Mouse (Mus musculus): ENCODE measurements around the gene Lrpprc. TPM values are rescaled to one million over a fixed set of nuclear protein-coding genes. Genes with fewer than 3 reads are reported as not detected.

Lrpprc gene
- polyA plus RNA-seq, 1 experiment from 2014 or later, result 84.9 TPM

DNA sequence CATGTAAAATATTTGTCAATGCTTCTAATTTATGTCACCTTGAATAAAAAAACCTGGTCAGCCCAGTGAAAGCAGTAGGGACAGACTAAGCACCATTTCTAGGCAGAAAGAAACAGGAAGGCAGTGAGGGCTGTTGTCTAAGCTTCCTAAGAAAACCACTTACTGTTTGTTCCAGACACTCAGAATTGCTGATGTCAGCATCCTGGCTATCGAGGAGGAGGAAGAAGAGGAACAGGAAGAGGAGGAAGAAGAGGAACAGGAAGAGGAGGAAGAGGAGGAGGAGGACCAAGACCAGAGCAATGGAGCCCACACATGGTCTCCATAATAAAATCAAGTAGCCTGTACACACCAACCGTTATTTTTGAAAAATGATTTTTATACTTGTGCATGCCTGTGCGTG lies 71.5 kb downstream of the Lrpprc start:
- Histone ChIP-seq H3K9me3 (ENCODE audit: control insufficient read depth, low read length) (no peaks in the 10 kb centered on the region), H3K27me3 (replicated peaks; ENCODE audit: control insufficient read depth, insufficient read depth, low read length) (no peaks in the 10 kb centered on the region), H3K9ac (ENCODE audit: low read depth, low read length) (no peak overlapping the region), H3K4me2 (no peak overlapping the region), H3K27ac (ENCODE audit: low read depth, low read length) (no peak overlapping the region), H3K4me1 (replicated peaks; ENCODE audit: control insufficient read depth, insufficient read depth, low read length) (no peaks in the 10 kb centered on the region), H3K4me3 (ENCODE audit: low read depth, low read length) (no peak overlapping the region), H3K36me3 (ENCODE audit: control insufficient read depth, insufficient read depth, low read length) (peaks cover 16% of the 10 kb centered on the region; the same call in 1 of the 2 replicates)
- WGBS, result 81% methylated on average over 3 of the region's 3 CpGs
- ATAC-seq (replicated peaks; ENCODE audit: low FRiP score) (no peak), DNase-seq (ENCODE audit: low spot score) (no peak)

DNA sequence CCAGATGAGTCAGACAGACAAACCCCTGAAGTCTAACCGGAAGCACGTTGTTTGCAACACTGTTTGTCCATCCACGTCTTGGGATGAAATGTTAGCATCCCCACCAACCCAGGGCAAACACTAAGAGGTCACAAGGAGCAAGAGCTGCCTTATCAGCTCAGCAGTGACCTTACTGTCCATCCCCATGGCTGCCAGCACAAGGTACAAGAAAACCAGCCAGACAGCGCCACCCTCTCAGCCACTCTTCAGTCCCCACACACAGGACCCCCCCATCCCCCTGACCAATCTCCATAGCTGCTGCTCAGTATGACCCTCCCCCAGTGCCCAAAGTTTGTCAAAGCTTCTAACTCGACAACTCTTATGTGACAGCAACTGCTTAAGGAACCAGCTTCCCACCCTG lies 73.2 kb downstream of the Lrpprc start:
- Histone ChIP-seq H3K27me3 (replicated peaks; ENCODE audit: control insufficient read depth, insufficient read depth, low read length) (no peaks in the 10 kb centered on the region), H3K4me2 (no peak overlapping the region), H3K36me3 (ENCODE audit: control insufficient read depth, insufficient read depth, low read length) (peaks cover 14% of the 10 kb centered on the region; the same call in 1 of the 2 replicates), H3K4me1 (replicated peaks; ENCODE audit: control insufficient read depth, insufficient read depth, low read length) (no peaks in the 10 kb centered on the region), H3K9me3 (ENCODE audit: control insufficient read depth, low read length) (no peaks in the 10 kb centered on the region), H3K4me3 (ENCODE audit: low read depth, low read length) (no peak overlapping the region), H3K27ac (ENCODE audit: low read depth, low read length) (no peak overlapping the region), H3K9ac (ENCODE audit: low read depth, low read length) (no peak overlapping the region)
- DNase-seq (ENCODE audit: low spot score) (no peak), ATAC-seq (replicated peaks; ENCODE audit: low FRiP score) (no peak)
- WGBS, result 86% methylated on average over 5 of the region's 5 CpGs

DNA sequence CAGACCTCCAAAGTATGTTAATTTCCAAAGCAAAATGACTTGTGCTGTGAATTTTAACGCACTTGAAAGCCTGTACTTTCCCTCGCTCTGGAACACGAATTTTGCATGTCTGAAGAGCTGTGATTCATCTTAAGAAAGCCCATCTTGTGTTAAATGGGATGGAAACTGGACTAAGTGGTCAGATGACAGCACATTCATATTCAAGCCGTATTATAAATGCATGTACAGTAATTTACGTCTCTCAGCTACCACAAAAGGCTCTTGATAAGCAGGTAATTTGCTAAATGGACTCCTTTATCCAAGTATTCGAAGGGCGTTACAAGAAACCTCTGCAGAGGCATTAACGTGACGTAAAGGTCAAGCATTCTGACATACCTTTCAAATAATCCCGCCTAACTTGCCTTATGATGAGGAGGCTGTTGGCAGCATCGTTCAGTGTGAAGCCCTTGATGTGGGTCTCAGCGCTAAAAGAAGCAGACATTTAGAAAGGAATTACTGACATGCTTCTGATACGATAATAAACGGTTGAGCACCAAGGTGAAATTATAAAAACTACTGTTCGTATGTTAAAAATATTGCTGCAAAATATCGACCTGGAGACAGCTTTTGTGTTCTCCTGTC lies 74.2 kb downstream of the Lrpprc start:
- no peak for DNase-seq (ENCODE audit: low spot score)
- Histone ChIP-seq H3K27ac (ENCODE audit: low read depth, low read length) (no peak overlapping the region), H3K4me2 (no peak overlapping the region), H3K9ac (ENCODE audit: low read depth, low read length) (no peak overlapping the region), H3K36me3 (ENCODE audit: control insufficient read depth, insufficient read depth, low read length) (peaks cover 6% of the 10 kb centered on the region; the same call in 1 of the 2 replicates), H3K27me3 (replicated peaks; ENCODE audit: control insufficient read depth, insufficient read depth, low read length) (no peaks in the 10 kb centered on the region), H3K9me3 (ENCODE audit: control insufficient read depth, low read length) (no peaks in the 10 kb centered on the region), H3K4me3 (ENCODE audit: low read depth, low read length) (no peak overlapping the region), H3K4me1 (replicated peaks; ENCODE audit: control insufficient read depth, insufficient read depth, low read length) (no peaks in the 10 kb centered on the region)
- WGBS, result 81% methylated on average over 16 of the region's 16 CpGs
- no peak for ATAC-seq (replicated peaks; ENCODE audit: low FRiP score)

DNA sequence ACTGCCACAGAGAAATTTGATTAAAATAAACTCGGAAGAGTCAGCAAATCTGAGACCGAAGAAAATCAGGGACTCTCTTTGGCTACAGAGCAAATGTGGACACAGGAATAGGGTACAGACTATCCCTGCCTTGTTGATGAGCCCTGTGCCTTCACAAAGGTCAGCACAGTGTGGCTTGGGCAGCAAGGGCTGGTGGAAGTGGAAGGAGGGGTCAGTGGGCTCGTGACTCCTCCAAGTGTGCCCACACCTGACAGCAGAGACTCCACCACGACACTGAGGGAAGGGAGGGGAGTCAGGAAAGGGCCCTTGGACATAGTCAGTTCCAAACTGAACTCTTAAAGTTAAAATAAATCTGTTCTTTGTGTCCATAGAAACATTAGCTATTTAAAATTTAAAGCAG lies 75.7 kb downstream of the Lrpprc start:
- DNase-seq (ENCODE audit: low spot score) (no peak), ATAC-seq (replicated peaks; ENCODE audit: low FRiP score) (no peak)
- Histone ChIP-seq H3K9me3 (ENCODE audit: control insufficient read depth, low read length) (no peaks in the 10 kb centered on the region), H3K27me3 (replicated peaks; ENCODE audit: control insufficient read depth, insufficient read depth, low read length) (no peaks in the 10 kb centered on the region), H3K4me3 (ENCODE audit: low read depth, low read length) (no peak overlapping the region), H3K36me3 (ENCODE audit: control insufficient read depth, insufficient read depth, low read length) (peaks cover 11% of the 10 kb centered on the region; the same call in 1 of the 2 replicates), H3K4me1 (replicated peaks; ENCODE audit: control insufficient read depth, insufficient read depth, low read length) (no peaks in the 10 kb centered on the region), H3K4me2 (no peak overlapping the region), H3K27ac (ENCODE audit: low read depth, low read length) (no peak overlapping the region), H3K9ac (ENCODE audit: low read depth, low read length) (no peak overlapping the region)
- 77% methylated on average over 4 of the region's 4 CpGs for WGBS

DNA sequence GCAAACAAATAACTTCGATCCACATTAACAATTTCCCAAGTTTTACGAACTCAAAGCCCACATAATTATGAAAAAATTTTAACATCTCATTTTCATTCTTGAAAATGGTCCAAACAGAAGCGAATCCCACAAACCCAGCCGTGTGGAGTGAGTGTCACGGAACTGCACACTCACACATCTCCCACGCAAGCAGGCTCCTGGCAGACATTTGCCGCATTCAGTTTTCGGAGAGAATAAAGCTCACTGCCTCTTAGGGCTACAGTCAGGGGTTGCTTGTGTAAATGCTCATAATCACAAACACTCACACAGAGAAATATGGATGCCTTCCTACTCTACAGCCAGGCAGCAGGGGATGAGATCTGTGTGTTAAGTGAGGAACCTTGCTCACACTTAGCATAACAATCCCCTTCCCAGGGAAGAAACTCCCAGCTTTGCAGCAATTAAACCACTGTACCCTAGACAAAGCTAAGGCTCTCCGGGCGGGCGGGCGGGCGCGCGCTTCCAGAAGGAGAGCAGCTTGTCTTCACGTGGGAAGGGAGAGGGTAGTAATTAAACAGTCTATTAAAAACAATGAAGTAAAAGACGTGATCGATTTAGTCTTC lies 76.9 kb downstream of the Lrpprc start:
- DNase-seq (ENCODE audit: low spot score) (no peak), ATAC-seq (replicated peaks; ENCODE audit: low FRiP score) (no peak)
- Histone ChIP-seq H3K27ac (ENCODE audit: low read depth, low read length) (no peak overlapping the region), H3K9me3 (ENCODE audit: control insufficient read depth, low read length) (no peaks in the 10 kb centered on the region), H3K4me2 (no peak overlapping the region), H3K36me3 (ENCODE audit: control insufficient read depth, insufficient read depth, low read length) (peaks cover 13% of the 10 kb centered on the region; the same call in 1 of the 2 replicates), H3K4me1 (replicated peaks; ENCODE audit: control insufficient read depth, insufficient read depth, low read length) (no peaks in the 10 kb centered on the region), H3K27me3 (replicated peaks; ENCODE audit: control insufficient read depth, insufficient read depth, low read length) (no peaks in the 10 kb centered on the region), H3K4me3 (ENCODE audit: low read depth, low read length) (no peak overlapping the region), H3K9ac (ENCODE audit: low read depth, low read length) (no peak overlapping the region)
- WGBS, result 94% methylated on average over 18 of the region's 18 CpGs

DNA sequence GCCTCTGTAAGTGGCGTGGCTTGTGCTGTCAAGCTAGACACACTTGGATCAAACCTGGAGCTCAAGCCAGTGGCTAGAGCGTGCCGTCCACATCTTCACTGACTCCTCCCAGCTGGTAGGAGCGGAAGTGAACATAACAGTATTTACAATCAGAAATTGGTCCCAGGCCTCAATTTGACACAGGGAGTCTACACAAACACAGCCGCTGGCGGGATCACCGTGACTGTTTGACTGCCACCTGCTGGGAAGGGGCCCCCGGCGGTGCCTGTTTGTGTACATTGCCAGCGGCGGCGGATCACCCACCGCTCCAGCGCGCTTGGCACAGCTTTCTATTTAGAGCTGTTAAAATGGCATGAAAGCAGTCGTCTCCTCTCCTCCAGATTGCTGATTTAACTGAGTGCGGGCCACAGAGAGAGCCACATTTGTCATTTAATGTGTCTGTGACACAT lies 81.2 kb downstream of the Lrpprc start:
- no peak overlapping the region for H3K4me3 ChIP-seq (ENCODE audit: low read depth, low read length)
- ATAC-seq (replicated peaks; ENCODE audit: low FRiP score), result no peak
- peaks cover 23% of the 10 kb centered on the region for H3K36me3 ChIP-seq (ENCODE audit: control insufficient read depth, insufficient read depth, low read length)
- no peaks in the 10 kb centered on the region for H3K27me3 ChIP-seq (replicated peaks; ENCODE audit: control insufficient read depth, insufficient read depth, low read length)
- no peaks in the 10 kb centered on the region for H3K4me1 ChIP-seq (replicated peaks; ENCODE audit: control insufficient read depth, insufficient read depth, low read length)
- H3K9me3 ChIP-seq (ENCODE audit: control insufficient read depth, low read length), result no peaks in the 10 kb centered on the region
- DNase-seq (ENCODE audit: low spot score), result no peak
- no peak overlapping the region for H3K4me2 ChIP-seq
- 79% methylated on average over 17 of the region's 17 CpGs for WGBS
- no peak overlapping the region for H3K27ac ChIP-seq (ENCODE audit: low read depth, low read length)
- no peak overlapping the region for H3K9ac ChIP-seq (ENCODE audit: low read depth, low read length)

DNA sequence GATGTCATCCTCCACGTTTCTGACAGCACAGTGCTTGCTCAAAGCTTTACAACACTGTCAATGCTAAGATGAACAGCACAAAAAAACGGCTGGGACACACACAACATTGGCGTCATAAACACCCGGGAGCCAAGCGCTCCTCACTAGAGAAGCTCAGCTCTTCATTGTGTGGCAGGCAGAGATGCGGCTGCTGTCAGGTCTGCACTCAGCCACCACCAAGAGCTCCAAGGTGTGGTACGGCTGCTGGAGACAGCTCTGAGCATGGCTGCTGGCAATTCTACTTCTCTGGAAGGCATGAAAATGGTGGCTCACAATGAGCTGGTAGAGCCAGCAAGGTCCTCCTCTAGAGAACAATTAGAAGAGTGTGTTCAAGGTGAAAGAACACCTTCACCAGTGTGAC lies 81.8 kb downstream of the Lrpprc start:
- no peaks in the 10 kb centered on the region for H3K9me3 ChIP-seq (ENCODE audit: control insufficient read depth, low read length)
- DNase-seq (ENCODE audit: low spot score) (no peak), ATAC-seq (replicated peaks; ENCODE audit: low FRiP score) (no peak)
- no peak overlapping the region for H3K4me3 ChIP-seq (ENCODE audit: low read depth, low read length)
- no peaks in the 10 kb centered on the region for H3K27me3 ChIP-seq (replicated peaks; ENCODE audit: control insufficient read depth, insufficient read depth, low read length)
- H3K36me3 ChIP-seq (ENCODE audit: control insufficient read depth, insufficient read depth, low read length), result peaks cover 26% of the 10 kb centered on the region
- no peak overlapping the region for H3K4me2 ChIP-seq
- 87% methylated on average over 7 of the region's 7 CpGs for WGBS
- H3K4me1 ChIP-seq (replicated peaks; ENCODE audit: control insufficient read depth, insufficient read depth, low read length), result no peaks in the 10 kb centered on the region
- H3K27ac ChIP-seq (ENCODE audit: low read depth, low read length), result no peak overlapping the region
- no peak overlapping the region for H3K9ac ChIP-seq (ENCODE audit: low read depth, low read length)

DNA sequence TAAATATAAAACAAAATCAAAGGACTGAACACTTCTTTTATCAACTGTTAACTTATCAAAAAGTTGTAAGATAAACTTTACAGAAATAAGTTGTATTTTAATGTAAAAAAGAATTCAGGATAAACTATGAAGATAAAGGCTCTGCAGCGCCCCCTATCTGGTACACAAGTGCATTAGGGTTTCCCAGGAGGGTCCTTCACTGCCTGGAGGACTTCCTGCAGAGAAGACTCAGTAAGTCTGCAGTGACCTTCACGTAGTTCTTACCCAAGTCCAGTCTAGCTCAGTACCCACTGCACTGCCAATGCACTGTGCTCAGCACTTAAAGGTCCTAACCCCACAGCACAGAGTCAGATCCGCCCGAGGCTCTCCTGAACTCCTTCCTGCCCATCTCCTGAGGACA lies 83.2 kb downstream of the Lrpprc start:
- DNase-seq (ENCODE audit: low spot score) (no peak), ATAC-seq (replicated peaks; ENCODE audit: low FRiP score) (no peak)
- Histone ChIP-seq H3K27me3 (replicated peaks; ENCODE audit: control insufficient read depth, insufficient read depth, low read length) (no peaks in the 10 kb centered on the region), H3K36me3 (ENCODE audit: control insufficient read depth, insufficient read depth, low read length) (peaks cover 24% of the 10 kb centered on the region), H3K4me1 (replicated peaks; ENCODE audit: control insufficient read depth, insufficient read depth, low read length) (no peaks in the 10 kb centered on the region), H3K4me2 (no peak overlapping the region), H3K9ac (ENCODE audit: low read depth, low read length) (no peak overlapping the region), H3K9me3 (ENCODE audit: control insufficient read depth, low read length) (no peaks in the 10 kb centered on the region), H3K27ac (ENCODE audit: low read depth, low read length) (no peak overlapping the region), H3K4me3 (ENCODE audit: low read depth, low read length) (no peak overlapping the region)
- WGBS, result 66% methylated on average over 4 of the region's 4 CpGs

DNA sequence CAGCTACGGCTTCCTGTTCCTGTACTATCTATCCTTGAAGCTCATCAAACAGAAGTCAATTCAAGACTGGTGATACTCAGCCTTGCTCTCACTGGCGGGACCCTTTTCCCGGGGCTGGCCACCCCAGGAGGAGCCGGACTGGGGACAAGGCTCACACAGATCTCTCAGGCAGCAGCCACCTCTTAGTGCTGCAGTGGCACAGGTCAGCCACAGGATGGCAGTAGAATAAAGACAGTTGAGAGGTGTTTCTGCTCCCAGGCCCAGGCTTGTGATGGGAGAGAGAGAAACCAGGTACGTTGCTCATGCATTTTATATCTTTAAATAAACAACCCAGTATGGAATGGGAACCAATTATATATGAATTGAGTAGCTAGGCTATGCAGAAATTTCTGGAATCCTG lies 91.9 kb downstream of the Lrpprc start:
- no peak overlapping the region for H3K4me3 ChIP-seq (ENCODE audit: low read depth, low read length)
- no peak overlapping the region for H3K9ac ChIP-seq (ENCODE audit: low read depth, low read length)
- WGBS, result 33% methylated on average over 5 of the region's 5 CpGs

More for the DNA sequence above, 91.9 kb downstream of the Lrpprc start:
- H3K4me2 ChIP-seq, result no peak overlapping the region
- no peak overlapping the region for H3K27ac ChIP-seq (ENCODE audit: low read depth, low read length)
- DNase-seq (ENCODE audit: low spot score), result no peak
- peaks cover under 1% of the 10 kb centered on the region; the same call in 1 of the 2 replicates for H3K36me3 ChIP-seq (ENCODE audit: control insufficient read depth, insufficient read depth, low read length)
- no peaks in the 10 kb centered on the region for H3K4me1 ChIP-seq (replicated peaks; ENCODE audit: control insufficient read depth, insufficient read depth, low read length)
- H3K27me3 ChIP-seq (replicated peaks; ENCODE audit: control insufficient read depth, insufficient read depth, low read length), result no peaks in the 10 kb centered on the region
- ATAC-seq (replicated peaks; ENCODE audit: low FRiP score), result no peak
- H3K9me3 ChIP-seq (ENCODE audit: control insufficient read depth, low read length), result no peaks in the 10 kb centered on the region

All from liver, embryonic 11.5 days (tissue).